Mouse (Mus musculus) midbrain, postnatal 0 days (tissue): ENCODE measurements at regions not wholly inside any gene's neighbourhood (a gene's known extent, or its start where the extent isn't known, plus 50 kb on each side); places are given as distances from the start of the nearest gene placed in this dataset.

Experiments used
- ATAC-seq: fragments of 200-750 bp; cut with Nextera tagmentation; 2 replicates; pipeline ENCODE4 v1.8.0; 2017; ENCODE audit warnings: moderate number of reproducible peaks, mild to moderate bottlenecking, moderate TSS enrichment, moderate library complexity; ENCODE audit not compliant: low FRiP score
- DNase-seq: peaks from one replicate; pipeline ENCODE4 v3.0.0-alpha.2; 2015; ENCODE audit warnings: low spot score
- H3K27ac ChIP-seq: fragments of 300-500 bp; sonication (generic); 2 replicates; pipeline ENCODE4 v1.5.1; 2014; ENCODE audit warnings: low read depth, mild to moderate bottlenecking, low read length, mixed read lengths
- H3K27me3 ChIP-seq: fragments of 300-500 bp; sonication (generic); 2 replicates; pipeline ENCODE4 v1.6.1; 2014; ENCODE audit warnings: low read length, control low read depth, mixed read lengths; ENCODE audit not compliant: insufficient read depth
- H3K36me3 ChIP-seq: fragments of 300-500 bp; sonication (generic); 2 replicates; pipeline ENCODE4 v1.6.1; 2014; ENCODE audit warnings: low read length, control low read depth, mixed read lengths; ENCODE audit not compliant: insufficient read depth
- H3K4me1 ChIP-seq: fragments of 300-500 bp; sonication (generic); 2 replicates; pipeline ENCODE4 v1.6.1; 2014; ENCODE audit warnings: mild to moderate bottlenecking, control low read depth, antibody characterized with exemption, low read length, mixed read lengths; ENCODE audit not compliant: insufficient read depth
- H3K4me2 ChIP-seq: fragments of 300-500 bp; sonication (generic); 2 replicates; pipeline ENCODE4 v1.6.1; 2014; ENCODE audit warnings: low read depth, mild to moderate bottlenecking, low read length, mixed read lengths; ENCODE audit not compliant: poor library complexity, severe bottlenecking
- H3K4me3 ChIP-seq: fragments of 300-500 bp; sonication (generic); 2 replicates; pipeline ENCODE4 v1.5.1; 2014; ENCODE audit warnings: low read depth, mild to moderate bottlenecking, low read length, moderate library complexity
- H3K9ac ChIP-seq: fragments of 300-500 bp; sonication (generic); replicated peaks from 2 replicates; pipeline ENCODE4 v1.6.1; 2014; ENCODE audit warnings: mild to moderate bottlenecking, low read length, moderate library complexity, mixed read lengths; ENCODE audit not compliant: poor library complexity, severe bottlenecking
- H3K9me3 ChIP-seq: fragments of 300-500 bp; sonication (generic); 2 replicates; pipeline ENCODE4 v1.6.1; 2016; ENCODE audit warnings: low read length, control low read depth
- CTCF ChIP-seq: IDR thresholded peaks from 2 replicates; pipeline ENCODE4 v1.5.1; 2016; ENCODE audit warnings: antibody characterized with exemption, mild to moderate bottlenecking
- WGBS: fragments of 180-500 bp; shearing (Covaris S2); extraction: QIAGEN DNeasy Blood & Tissue Kit; methylation state at CpG from one replicate; pipeline ENCODE4 v1.1.7; 2014; 5-methylcytosine and 5-hydroxymethylcytosine counted together

GRCm38 (mm10) chr6:103386591-103386990 is 123.8 kb upstream of the Chl1 start:
- no peak for TF ChIP-seq CTCF
- Histone ChIP-seq H3K27ac (no peak overlapping the region), H3K4me2 (no peak overlapping the region), H3K27me3 (no peaks in the 10 kb centered on the region), H3K4me3 (no peak overlapping the region), H3K9ac (no peak overlapping the region), H3K36me3 (no peaks in the 10 kb centered on the region), H3K9me3 (no peaks in the 10 kb centered on the region), H3K4me1 (no peaks in the 10 kb centered on the region)
- 63% methylated on average over 4 of the region's 4 CpGs for WGBS
- ATAC-seq (no peak), DNase-seq (no peak)

DNA sequence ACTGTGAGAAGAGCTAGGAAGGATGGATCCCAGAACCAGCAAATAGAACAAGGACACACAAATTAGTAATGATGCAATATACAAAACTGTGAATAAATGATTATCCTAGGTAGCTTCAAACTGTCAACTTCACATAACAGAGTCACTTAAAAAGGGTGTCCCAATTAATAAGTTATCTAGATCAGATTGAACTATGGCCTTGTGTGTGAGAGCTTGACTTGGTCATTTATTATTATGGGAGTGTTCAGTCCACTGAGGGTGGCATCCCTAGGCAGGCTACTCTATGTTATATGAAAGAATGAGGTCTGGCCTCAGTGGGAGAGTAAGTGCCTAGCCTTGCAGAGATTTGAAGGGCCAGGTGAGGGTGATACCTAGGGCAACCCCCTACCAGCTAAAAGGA is 104.4 kb upstream of the Chl1 start:
- TF ChIP-seq CTCF = no peak
- H3K4me2 ChIP-seq = no peak overlapping the region
- H3K9ac ChIP-seq = no peak overlapping the region
- H3K36me3 ChIP-seq = no peaks in the 10 kb centered on the region
- no peaks in the 10 kb centered on the region for H3K27me3 ChIP-seq
- no peak overlapping the region for H3K27ac ChIP-seq
- ATAC-seq (no peak), DNase-seq (no peak)
- no peaks in the 10 kb centered on the region for H3K9me3 ChIP-seq
- H3K4me3 ChIP-seq = no peak overlapping the region
- H3K4me1 ChIP-seq = no peaks in the 10 kb centered on the region

DNA sequence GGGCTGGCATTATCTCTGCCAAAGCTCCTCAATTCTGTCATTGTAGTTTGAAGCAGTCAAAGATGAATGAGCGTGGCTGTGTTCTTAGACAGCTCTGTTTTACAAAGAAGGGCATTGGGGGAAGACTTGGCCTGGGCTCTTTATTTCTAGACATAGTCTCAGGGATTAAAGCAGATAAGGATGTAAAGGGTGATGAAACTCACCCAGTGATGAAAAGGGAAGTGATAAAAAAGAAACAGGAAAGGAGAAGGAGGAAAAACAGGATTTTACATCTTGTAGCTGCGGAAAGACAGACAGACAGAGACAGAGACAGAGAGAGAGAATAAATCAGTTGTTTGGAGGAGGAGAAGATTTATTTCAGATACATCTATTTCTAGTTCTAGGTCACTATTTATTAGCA is 95.5 kb upstream of the Chl1 start:
- WGBS = 65% methylated on average over 2 of the region's 2 CpGs
- no peak for TF ChIP-seq CTCF
- Histone ChIP-seq H3K4me2 (no peak overlapping the region), H3K9me3 (no peaks in the 10 kb centered on the region), H3K4me1 (no peaks in the 10 kb centered on the region), H3K9ac (no peak overlapping the region), H3K4me3 (no peak overlapping the region), H3K27ac (no peak overlapping the region), H3K36me3 (no peaks in the 10 kb centered on the region), H3K27me3 (no peaks in the 10 kb centered on the region)
- ATAC-seq (no peak), DNase-seq (no peak)

GRCm38 (mm10) chr6:103421013-103421933 is 89.1 kb upstream of the Chl1 start:
- TF ChIP-seq CTCF = 0 out of 2 replicates have a peak, but pooled peaks have one; percentile 5
- no peaks in the 10 kb centered on the region for H3K4me1 ChIP-seq
- H3K4me2 ChIP-seq = no peak overlapping the region
- no peaks in the 10 kb centered on the region for H3K27me3 ChIP-seq
- no peaks in the 10 kb centered on the region for H3K9me3 ChIP-seq
- no peak overlapping the region for H3K9ac ChIP-seq
- ATAC-seq (no peak), DNase-seq (peak; percentile 17)
- H3K4me3 ChIP-seq = no peak overlapping the region
- WGBS = 29% methylated on average over 1 of the region's 1 CpGs
- H3K36me3 ChIP-seq = no peaks in the 10 kb centered on the region
- no peak overlapping the region for H3K27ac ChIP-seq

GRCm38 (mm10) chr6:103430933-103431594 is 79.3 kb upstream of the Chl1 start:
- Histone ChIP-seq H3K27ac (peak overlapping the region; percentile 67), H3K4me1 (peaks cover 4% of the 10 kb centered on the region; the same call in 1 of the 2 replicates), H3K4me2 (no peak overlapping the region), H3K27me3 (no peaks in the 10 kb centered on the region), H3K9me3 (no peaks in the 10 kb centered on the region), H3K4me3 (no peak overlapping the region), H3K9ac (no peak overlapping the region), H3K36me3 (no peaks in the 10 kb centered on the region)
- TF ChIP-seq CTCF = no peak
- WGBS = 15% methylated on average over 5 of the region's 5 CpGs
- DNase-seq (peak; percentile 71), ATAC-seq (peak; percentile 86)

DNA sequence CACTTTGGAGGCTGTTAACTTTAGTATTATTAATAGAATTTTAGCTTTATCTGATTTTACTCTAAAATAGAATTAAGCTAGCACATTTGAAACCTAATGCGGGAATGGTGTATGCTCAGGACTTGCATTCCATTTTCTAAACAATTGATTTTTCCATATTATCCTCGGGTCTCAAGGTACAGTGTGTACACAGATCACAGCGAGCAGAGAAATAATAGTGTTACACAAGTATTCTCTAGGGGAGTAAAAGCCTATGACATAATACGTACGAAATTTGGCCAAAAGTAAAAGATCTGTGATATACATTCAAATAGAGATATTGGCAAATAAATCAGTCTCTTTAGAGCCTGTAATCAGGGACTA is 78.8 kb upstream of the Chl1 start:
- no peaks in the 10 kb centered on the region for H3K36me3 ChIP-seq
- TF ChIP-seq CTCF = no peak
- DNase-seq (no peak), ATAC-seq (no peak)
- H3K4me3 ChIP-seq = no peak overlapping the region
- H3K27ac ChIP-seq = no peak overlapping the region
- no peak overlapping the region for H3K9ac ChIP-seq
- WGBS = 43% methylated on average over 5 of the region's 5 CpGs
- H3K9me3 ChIP-seq = no peaks in the 10 kb centered on the region
- H3K4me1 ChIP-seq = peaks cover 4% of the 10 kb centered on the region; the same call in 1 of the 2 replicates
- H3K4me2 ChIP-seq = no peak overlapping the region
- no peaks in the 10 kb centered on the region for H3K27me3 ChIP-seq
